Mouse (Mus musculus): ENCODE measurements around the gene Necab3. TPM values are rescaled to one million over a fixed set of nuclear protein-coding genes. Genes with fewer than 3 reads are reported as not detected.

Necab3 gene
- polyA plus RNA-seq, 2 experiments from 2014 or later, result 0.30 to 0.47 TPM

GRCm38 (mm10) chr2:154539720-154540119 is 19.0 kb downstream of the Necab3 start:
- ATAC-seq, result no peak

- ATAC-seq, result no peak
These were observed 20.0 kb downstream of the Necab3 start for GRCm38 (mm10) chr2:154538710-154539109.

- no peak for ATAC-seq
These were observed 20.4 kb downstream of the Necab3 start for GRCm38 (mm10) chr2:154538310-154538709.

- ATAC-seq, result no peak
These were observed 23.9 kb downstream of the Necab3 start for GRCm38 (mm10) chr2:154534704-154535270.

- ATAC-seq, result no peak
These were observed 25.8 kb downstream of the Necab3 start for GRCm38 (mm10) chr2:154532888-154533287.

GRCm38 (mm10) chr2:154526531-154526930 is 32.2 kb downstream of the Necab3 start:
- ATAC-seq, result no peak

- no peak for ATAC-seq
These were observed 33.4 kb downstream of the Necab3 start for GRCm38 (mm10) chr2:154525285-154525684.

GRCm38 (mm10) chr2:154522334-154522733 is 36.4 kb downstream of the Necab3 start:
- no peak for ATAC-seq

- no peak for ATAC-seq
These were observed 37.2 kb downstream of the Necab3 start for GRCm38 (mm10) chr2:154521449-154521848.

- no peak for ATAC-seq
These were observed 41.3 kb downstream of the Necab3 start for GRCm38 (mm10) chr2:154517424-154517823.

GRCm38 (mm10) chr2:154516944-154517343 is 41.7 kb downstream of the Necab3 start:
- no peak for ATAC-seq

GRCm38 (mm10) chr2:154510141-154510540 is 48.5 kb downstream of the Necab3 start:
- ATAC-seq, result no peak

- ATAC-seq, result no peak
These were observed 50.2 kb downstream of the Necab3 start for GRCm38 (mm10) chr2:154508450-154508849.

GRCm38 (mm10) chr2:154507566-154508283 is 51.0 kb downstream of the Necab3 start:
- no peak for ATAC-seq

GRCm38 (mm10) chr2:154507076-154507475 is 51.6 kb downstream of the Necab3 start:
- no peak for ATAC-seq

- no peak for ATAC-seq
These were observed 57.9 kb downstream of the Necab3 start for GRCm38 (mm10) chr2:154500758-154501157.

GRCm38 (mm10) chr2:154499717-154500247 is 58.9 kb downstream of the Necab3 start:
- ATAC-seq, result no peak

GRCm38 (mm10) chr2:154498571-154498970 is 60.1 kb downstream of the Necab3 start:
- no peak for ATAC-seq

- ATAC-seq, result no peak
These were observed 63.7 kb downstream of the Necab3 start for GRCm38 (mm10) chr2:154495021-154495420.

Other genes with a start within 250 kb of the Necab3 start
- gene Cdk5rap1, start 185.9 kb downstream of the Necab3 start, polyA plus RNA-seq (2017; shearing (Covaris generic)), result 10 to 100 TPM; 24.4 to 38.9 TPM
- gene Snta1, start 150.8 kb downstream of the Necab3 start, polyA plus RNA-seq (2017; shearing (Covaris generic)), result not detected
- gene Cbfa2t2, start 122.4 kb downstream of the Necab3 start, polyA plus RNA-seq (2017; shearing (Covaris generic)), result 10 to 100 TPM; 22.9 to 33.0 TPM
- not detected for gene 1700003F12Rik, start 11.8 kb downstream of the Necab3 start, polyA plus RNA-seq (2017; shearing (Covaris generic))
- not detected for gene Actl10, start 7.1 kb downstream of the Necab3 start, polyA plus RNA-seq (2017; shearing (Covaris generic))
- 1 to 10 TPM in 1 of 2 experiments, under 1 TPM in 1; 0.42 to 1.5 TPM for gene E2f1, start 11.0 kb upstream of the Necab3 start, polyA plus RNA-seq (2017; shearing (Covaris generic))
- gene Pxmp4, start 44.8 kb upstream of the Necab3 start, polyA plus RNA-seq (2017; shearing (Covaris generic)), result 10 to 100 TPM; 15.4 to 20.9 TPM
- gene Zfp341, start 54.4 kb upstream of the Necab3 start, polyA plus RNA-seq (2017; shearing (Covaris generic)), result under 1 TPM; 0.39 to 0.93 TPM
- gene 4930519P11Rik, start 54.5 kb upstream of the Necab3 start, polyA plus RNA-seq (2017; shearing (Covaris generic)), result not detected
- 1 to 10 TPM; 2.4 to 6.2 TPM for gene Chmp4b, start 92.8 kb upstream of the Necab3 start, polyA plus RNA-seq (2017; shearing (Covaris generic))
- gene Gm14214, start 211.1 kb upstream of the Necab3 start, polyA plus RNA-seq (2017; shearing (Covaris generic)), result not detected
- gene Raly, start 232.2 kb upstream of the Necab3 start, polyA plus RNA-seq (2017; shearing (Covaris generic)), result 1 to 10 TPM; 8.0 to 8.6 TPM
- gene a, start 232.5 kb upstream of the Necab3 start, polyA plus RNA-seq (2017; shearing (Covaris generic)), result not detected